Mouse (Mus musculus) forebrain, embryonic 14.5 days (tissue): ENCODE results near the gene Grhl1. TPM values are rescaled to one million over a fixed set of nuclear protein-coding genes. Genes with fewer than 3 reads are reported as not detected.
"Not testable (repeated sequence)": the region's sequence is repeated elsewhere in the genome, so short reads cannot be mapped to it uniquely, and the experiment has no call there.

Source experiments
- ATAC-seq: fragments of 200-750 bp; cut with Nextera tagmentation; 2 replicates; pipeline ENCODE4 v1.8.0; 2017; ENCODE audit warnings: mild to moderate bottlenecking, moderate library complexity
- DNase-seq: peaks from one replicate; pipeline ENCODE4 v3.0.0-alpha.2; 2015; ENCODE audit warnings: low spot score
- H3K27ac ChIP-seq: fragments of 300-500 bp; sonication (generic); 2 replicates; pipeline ENCODE4 v1.5.1; 2014; ENCODE audit warnings: low read depth, mild to moderate bottlenecking, control low read depth, low read length, moderate library complexity
- H3K27me3 ChIP-seq: fragments of 300-500 bp; sonication (generic); replicated peaks from 2 replicates; pipeline ENCODE4 v1.6.1; 2014; ENCODE audit warnings: low read length, control low read depth, mixed read lengths; ENCODE audit not compliant: control insufficient read depth, insufficient read depth
- H3K36me3 ChIP-seq: fragments of 300-500 bp; sonication (generic); 2 replicates; pipeline ENCODE4 v1.6.1; 2014; ENCODE audit warnings: low read length, control low read depth; ENCODE audit not compliant: control insufficient read depth, insufficient read depth
- H3K4me1 ChIP-seq: fragments of 300-500 bp; sonication (generic); 2 replicates; pipeline ENCODE4 v1.6.1; 2014; ENCODE audit warnings: antibody characterized with exemption, low read length, control low read depth; ENCODE audit not compliant: control insufficient read depth, insufficient read depth
- H3K4me2 ChIP-seq: fragments of 300-500 bp; sonication (generic); 2 replicates; pipeline ENCODE4 v1.6.1; 2014; ENCODE audit warnings: mild to moderate bottlenecking, control low read depth, low read length
- H3K4me3 ChIP-seq: fragments of 300-500 bp; sonication (generic); 2 replicates; pipeline ENCODE4 v1.5.1; 2014; ENCODE audit warnings: low read depth, low read length, control low read depth
- H3K9ac ChIP-seq: fragments of 300-500 bp; sonication (generic); 2 replicates; pipeline ENCODE4 v1.6.1; 2014; ENCODE audit warnings: mild to moderate bottlenecking, low read length, control low read depth, moderate library complexity
- H3K9me3 ChIP-seq: fragments of 300-500 bp; sonication (generic); replicated peaks from 2 replicates; pipeline ENCODE4 v1.6.1; 2016; ENCODE audit warnings: low read length, control low read depth, mixed read lengths; ENCODE audit not compliant: control insufficient read depth
- WGBS: fragments of 180-500 bp; shearing (Covaris S2); extraction: QIAGEN DNeasy Blood & Tissue Kit; methylation state at CpG from one replicate; pipeline ENCODE4 v1.1.7; 2014; 5-methylcytosine and 5-hydroxymethylcytosine counted together
- polyA plus RNA-seq: library from polyadenylated mRNA; unstranded; fragments of >200 nt; fragmentation: Nextera tagmentation; extraction: Ambion mirVana; gene quantifications from 2 replicates; pipeline ENCODE4 v1.2.1, GENCODE M21; 2014

Grhl1 gene
- polyA plus RNA-seq, 1 experiment from 2014 or later, result 0.72 TPM

- no peak for ATAC-seq
- Histone ChIP-seq H3K4me1 (0 out of 2 replicates have a peak, but pooled peaks cover 2% of the 10 kb centered on the region), H3K4me3 (no peak overlapping the region), H3K36me3 (no peaks in the 10 kb centered on the region), H3K27ac (no peak overlapping the region), H3K27me3 (no peaks in the 10 kb centered on the region), H3K9ac (no peak overlapping the region), H3K4me2 (no peak overlapping the region), H3K9me3 (no peaks in the 10 kb centered on the region)
- no peak for DNase-seq
- 88% methylated on average over 5 of the region's 5 CpGs for WGBS
These were observed 54.3 kb downstream of the Grhl1 start for GRCm38 (mm10) chr12:24626401-24626800.

GRCm38 (mm10) chr12:24627215-24627614 is 55.1 kb downstream of the Grhl1 start:
- no peaks in the 10 kb centered on the region for H3K36me3 ChIP-seq
- H3K27me3 ChIP-seq, result no peaks in the 10 kb centered on the region
- 69% methylated on average over 3 of the region's 3 CpGs for WGBS
- no peak for DNase-seq
- no peak overlapping the region for H3K4me2 ChIP-seq
- 0 out of 2 replicates have a peak, but pooled peaks cover 2% of the 10 kb centered on the region for H3K4me1 ChIP-seq
- no peaks in the 10 kb centered on the region for H3K9me3 ChIP-seq
- no peak overlapping the region for H3K27ac ChIP-seq
- no peak overlapping the region for H3K9ac ChIP-seq
- no peak for ATAC-seq
- H3K4me3 ChIP-seq, result no peak overlapping the region

GRCm38 (mm10) chr12:24630220-24630619 is 58.1 kb downstream of the Grhl1 start:
- Histone ChIP-seq H3K36me3 (no peaks in the 10 kb centered on the region), H3K9ac (no peak overlapping the region), H3K4me1 (no peaks in the 10 kb centered on the region), H3K4me2 (no peak overlapping the region), H3K27me3 (no peaks in the 10 kb centered on the region), H3K27ac (no peak overlapping the region), H3K4me3 (no peak overlapping the region), H3K9me3 (no peaks in the 10 kb centered on the region)
- 85% methylated on average over 1 of the region's 1 CpGs for WGBS
- no peak for ATAC-seq
- peak; percentile 4 for DNase-seq

- Histone ChIP-seq H3K27me3 (no peaks in the 10 kb centered on the region), H3K27ac (no peak overlapping the region), H3K9ac (no peak overlapping the region), H3K36me3 (no peaks in the 10 kb centered on the region), H3K4me3 (no peak overlapping the region), H3K9me3 (no peaks in the 10 kb centered on the region), H3K4me2 (no peak overlapping the region), H3K4me1 (no peaks in the 10 kb centered on the region)
- 61% methylated on average over 4 of the region's 4 CpGs for WGBS
- ATAC-seq (no peak), DNase-seq (no peak)
These were observed 60.3 kb downstream of the Grhl1 start for GRCm38 (mm10) chr12:24632404-24632803.

GRCm38 (mm10) chr12:24633753-24634191 is 61.7 kb downstream of the Grhl1 start:
- Histone ChIP-seq H3K4me1 (no peaks in the 10 kb centered on the region), H3K27me3 (no peaks in the 10 kb centered on the region), H3K9ac (no peak overlapping the region), H3K4me2 (no peak overlapping the region), H3K36me3 (no peaks in the 10 kb centered on the region), H3K9me3 (no peaks in the 10 kb centered on the region), H3K4me3 (no peak overlapping the region), H3K27ac (no peak overlapping the region)
- DNase-seq (no peak), ATAC-seq (no peak)
- 78% methylated on average over 1 of the region's 1 CpGs for WGBS

GRCm38 (mm10) chr12:24634212-24634611 is 62.1 kb downstream of the Grhl1 start:
- DNase-seq, result no peak
- H3K4me3 ChIP-seq, result no peak overlapping the region
- no peaks in the 10 kb centered on the region for H3K27me3 ChIP-seq
- H3K4me1 ChIP-seq, result no peaks in the 10 kb centered on the region
- H3K4me2 ChIP-seq, result no peak overlapping the region
- ATAC-seq, result no peak
- WGBS, result 88% methylated on average over 4 of the region's 4 CpGs
- no peak overlapping the region for H3K27ac ChIP-seq
- no peaks in the 10 kb centered on the region for H3K9me3 ChIP-seq
- no peak overlapping the region for H3K9ac ChIP-seq
- no peaks in the 10 kb centered on the region for H3K36me3 ChIP-seq

- Histone ChIP-seq H3K27me3 (no peaks in the 10 kb centered on the region), H3K36me3 (no peaks in the 10 kb centered on the region), H3K4me2 (no peak overlapping the region), H3K9me3 (no peaks in the 10 kb centered on the region), H3K4me1 (no peaks in the 10 kb centered on the region), H3K9ac (no peak overlapping the region), H3K4me3 (no peak overlapping the region), H3K27ac (no peak overlapping the region)
- 90% methylated on average over 3 of the region's 3 CpGs for WGBS
- ATAC-seq (no peak), DNase-seq (no peak)
These were observed 62.6 kb downstream of the Grhl1 start for GRCm38 (mm10) chr12:24634648-24635047.

GRCm38 (mm10) chr12:24638787-24639186 is 66.7 kb downstream of the Grhl1 start:
- H3K4me3 ChIP-seq, ATAC-seq, H3K27ac ChIP-seq, H3K27me3 ChIP-seq, H3K9ac ChIP-seq, H3K4me1 ChIP-seq, DNase-seq, H3K36me3 ChIP-seq, H3K4me2 ChIP-seq, H3K9me3 ChIP-seq: not testable (repeated sequence)
- WGBS, result 96% methylated on average over 10 of the region's 10 CpGs

- ATAC-seq (peak; percentile 90), DNase-seq (peak; percentile 83)
- 33% methylated on average over 4 of the region's 4 CpGs for WGBS
- Histone ChIP-seq H3K27ac (no peak overlapping the region), H3K36me3 (no peaks in the 10 kb centered on the region), H3K9ac (no peak overlapping the region), H3K4me1 (0 out of 2 replicates have a peak, but pooled peaks cover 7% of the 10 kb centered on the region), H3K4me3 (no peak overlapping the region), H3K27me3 (no peaks in the 10 kb centered on the region), H3K9me3 (no peaks in the 10 kb centered on the region), H3K4me2 (no peak overlapping the region)
These were observed 70.3 kb downstream of the Grhl1 start for GRCm38 (mm10) chr12:24642370-24642802.
